Mouse (Mus musculus): Measurements from ENCODE around the gene Krtap19-9b.
A peak's percentile ranks its signal among the peaks of the same experiment; 100 is the strongest.

Krtap19-9b gene

DNA sequence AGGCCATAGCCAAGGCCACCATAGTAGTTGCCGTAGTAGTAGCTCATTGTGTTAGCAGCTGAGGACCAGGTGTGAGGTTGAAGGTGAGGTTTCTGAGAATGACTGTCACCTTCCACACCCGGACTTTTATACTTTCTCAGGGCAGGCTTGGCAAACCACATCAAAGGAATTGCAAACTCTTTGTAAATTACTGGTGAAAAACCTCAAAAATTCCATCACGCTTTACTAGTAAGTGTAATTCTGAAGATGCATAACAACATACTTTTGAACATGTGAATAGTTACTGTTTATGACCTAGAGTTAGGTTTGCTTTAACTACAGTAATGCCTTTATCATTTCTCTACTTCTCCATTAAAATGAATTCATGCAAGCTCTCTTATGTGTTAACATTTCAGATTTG lies at the start of gene Krtap19-9b:
Krtap19-9b (minus strand) TSS at position 101 of the 400 bp plus-strand sequence.
- no peak for DNase-seq

- DNase-seq: no peak
These were observed 30.7 kb upstream of the Krtap19-9b start, which contains the start of gene Krtap16-3 for GRCm38 (mm10) chr16:88962773-88963172. Gene Krtap16-3 (minus strand): TSS chr16:88962873.

- DNase-seq: no peak
These were observed 9.0 kb upstream of the Krtap19-9b start for GRCm38 (mm10) chr16:88941106-88941505.

DNA sequence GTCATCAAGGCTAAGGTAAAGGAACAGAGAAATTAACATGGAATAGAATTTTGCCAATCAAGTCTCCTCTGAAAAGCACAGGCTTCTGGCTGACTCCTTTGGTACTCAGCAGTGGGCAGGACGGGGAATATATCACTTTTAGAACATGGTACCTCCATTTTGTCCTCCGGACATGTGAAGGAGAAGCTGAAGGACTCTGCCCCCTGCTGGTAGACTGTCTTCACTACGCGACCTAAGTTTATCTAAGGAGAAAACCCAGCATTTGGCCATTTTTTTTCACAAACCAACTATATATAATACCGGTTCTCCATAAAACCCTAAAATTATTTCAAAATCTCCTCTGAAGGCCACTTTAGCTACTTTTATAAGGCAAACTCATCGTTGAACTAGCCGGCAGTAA lies 6.2 kb upstream of the Krtap19-9b start:
- DNase-seq: peak; percentile 27 to 33

DNA sequence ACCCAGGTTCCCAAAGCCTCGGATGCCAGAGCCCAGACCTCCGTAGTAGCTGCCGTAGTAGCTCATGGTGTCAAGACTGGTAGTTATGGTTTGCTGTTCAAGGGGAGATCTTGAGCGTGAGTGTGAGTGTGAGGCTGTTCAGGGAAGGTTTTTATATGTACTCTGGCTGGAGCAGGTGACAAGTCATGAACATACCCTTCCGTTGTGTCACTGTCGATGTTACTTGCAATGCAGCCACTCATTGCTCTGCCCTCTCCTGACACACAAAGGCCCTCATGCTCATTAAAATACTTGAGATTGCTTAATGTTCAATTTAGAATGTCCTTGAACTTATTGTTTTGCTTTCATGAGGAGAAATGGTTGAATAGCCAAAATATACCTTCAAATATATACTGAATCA lies 35.7 kb downstream of the Krtap19-9b start, which contains the start of gene Krtap19-5:
Krtap19-5 (minus strand) TSS at position 101 of the 400 bp plus-strand sequence.
- DNase-seq: no peak

DNA sequence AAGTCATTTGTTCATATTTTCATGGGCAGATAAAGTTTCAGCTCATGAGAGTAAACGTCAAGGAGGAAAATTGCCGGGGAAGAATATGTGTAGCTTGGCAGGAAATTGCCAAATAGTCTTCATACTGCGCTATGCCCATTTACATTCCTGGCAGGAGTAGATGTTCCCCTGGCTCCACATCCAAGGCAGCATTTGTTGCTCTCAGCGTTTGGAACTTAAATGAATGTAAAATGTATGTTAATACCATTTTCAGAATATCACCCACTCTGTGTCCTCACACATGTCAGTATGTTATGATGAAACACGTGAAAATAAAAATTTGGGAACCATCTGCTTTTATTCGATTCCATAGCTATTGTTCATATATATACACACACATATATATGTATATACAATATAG lies 45.2 kb downstream of the Krtap19-9b start:
- DNase-seq: no peak

GRCm38 (mm10) chr16:88884989-88885388 lies 47.1 kb downstream of the Krtap19-9b start, which contains the start of gene Krtap19-4:
Gene Krtap19-4 (minus strand): TSS chr16:88885089.
- DNase-seq: no peak

All from kidney, postnatal 4 days (tissue).